Mouse (Mus musculus) layer of hippocampus, adult 11-12 months (tissue): ENCODE results near the gene Tfb2m.
A peak's percentile ranks its signal among the peaks of the same experiment; 100 is the strongest.

ENCODE experiments used
- DNase-seq: peaks from one replicate; pipeline ENCODE4 v3.0.0; 2022; ENCODE audit warnings: low spot score

Gene Tfb2m

DNA sequence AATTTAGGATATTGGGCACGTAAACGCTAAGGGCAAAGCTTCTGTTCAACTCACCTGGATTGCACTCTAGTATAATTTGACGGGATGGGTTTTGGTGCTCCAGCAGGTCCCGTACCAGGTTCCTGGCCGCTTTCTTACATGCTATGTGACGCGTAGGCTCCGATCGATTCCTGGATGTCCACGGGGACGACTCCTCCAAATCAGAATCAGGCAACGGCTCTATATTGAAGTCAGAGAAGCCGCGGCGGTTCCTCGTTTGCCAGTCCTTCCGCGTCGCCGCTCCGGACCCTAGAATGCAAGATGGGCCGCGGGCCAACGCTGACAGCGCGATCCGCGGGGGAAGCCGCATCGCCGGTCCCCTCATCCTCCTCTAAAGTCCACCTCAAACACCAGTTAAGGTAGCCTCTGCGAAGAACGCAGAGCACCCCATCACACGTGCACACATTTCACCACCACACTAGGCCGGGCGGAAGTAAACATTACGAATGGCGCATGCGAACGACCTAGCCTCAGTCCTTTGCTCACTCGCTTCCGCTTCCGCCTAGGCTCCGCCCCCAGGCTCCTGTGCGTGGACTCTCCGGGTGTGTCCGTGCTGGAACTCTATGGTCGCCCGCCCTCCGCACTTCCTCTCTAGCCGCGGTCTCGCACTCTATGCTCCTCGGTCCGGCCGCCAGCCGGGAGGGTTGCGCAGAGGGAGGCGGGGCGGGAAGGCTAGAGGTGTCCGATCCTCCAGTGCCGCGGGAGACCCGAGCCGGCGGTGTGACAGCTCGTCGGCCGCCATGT lies at the start of gene Tfb2m, which contains the start of gene Cnst:
Tfb2m (minus strand) TSS at position 500 of the 783 bp plus-strand sequence.
Cnst (plus strand) TSS at position 603 of the 783 bp plus-strand sequence.
- DNase-seq = peak; percentile 98

DNA sequence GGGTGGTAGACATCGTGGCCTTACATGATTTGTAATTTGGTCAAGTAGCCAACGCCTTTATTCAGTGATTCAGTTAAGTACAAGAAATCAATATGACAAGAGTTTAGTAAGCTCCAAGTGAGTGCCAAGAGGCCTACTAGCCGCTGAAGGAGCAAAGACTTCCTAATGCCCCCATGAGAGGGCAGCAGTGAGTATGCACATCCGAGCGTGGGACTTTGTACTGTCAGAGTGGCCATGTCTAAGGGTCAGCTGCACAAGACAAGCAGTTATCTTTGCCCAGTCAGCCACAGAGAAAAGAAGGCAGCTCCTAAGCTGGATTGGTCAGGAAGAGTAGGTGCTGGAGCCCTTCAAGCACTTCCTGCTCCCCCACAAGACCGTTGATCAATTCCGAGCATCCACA lies 46.9 kb upstream of the Tfb2m start:
- no peak for DNase-seq

DNA sequence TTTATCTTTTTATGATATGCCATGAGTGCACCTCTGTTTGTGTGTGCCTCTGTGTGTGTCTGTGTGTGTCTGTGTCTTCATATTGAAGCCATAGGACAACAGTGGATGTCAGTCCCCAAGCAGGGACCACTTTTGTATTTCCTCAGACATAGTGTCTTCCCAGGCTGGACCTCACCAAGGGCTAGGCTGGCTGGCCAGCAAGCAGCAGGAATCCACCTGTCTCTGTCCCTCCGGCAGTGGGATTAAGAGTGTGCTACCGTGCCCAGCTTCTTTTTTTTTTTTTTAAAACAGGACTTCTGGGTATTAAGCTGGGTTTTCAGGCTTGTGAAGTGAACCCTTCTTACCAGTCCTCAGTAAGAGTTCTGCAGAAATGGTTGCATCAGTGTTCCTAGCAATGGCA lies 46.1 kb upstream of the Tfb2m start:
- DNase-seq = no peak

DNA sequence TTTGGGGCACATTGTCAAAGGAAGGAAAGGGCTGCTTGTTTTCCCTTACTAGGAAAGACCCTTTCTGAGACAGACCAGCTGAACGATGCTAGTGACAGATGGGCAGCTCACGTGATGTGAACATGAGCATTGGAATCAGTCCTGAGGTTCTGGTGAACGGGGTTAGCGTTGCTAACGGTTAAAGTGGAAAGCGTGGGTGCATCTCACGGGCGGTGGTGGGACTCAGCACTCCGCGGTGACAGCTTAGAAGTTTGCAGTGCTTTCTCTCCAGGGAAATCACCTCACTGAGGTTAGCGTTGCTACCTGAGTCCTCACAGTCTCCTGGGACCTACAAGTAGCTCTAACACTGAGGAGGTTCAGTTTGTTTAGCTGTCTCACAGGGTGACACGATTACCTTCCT lies 45.6 kb upstream of the Tfb2m start:
- peak; percentile 70 for DNase-seq

DNA sequence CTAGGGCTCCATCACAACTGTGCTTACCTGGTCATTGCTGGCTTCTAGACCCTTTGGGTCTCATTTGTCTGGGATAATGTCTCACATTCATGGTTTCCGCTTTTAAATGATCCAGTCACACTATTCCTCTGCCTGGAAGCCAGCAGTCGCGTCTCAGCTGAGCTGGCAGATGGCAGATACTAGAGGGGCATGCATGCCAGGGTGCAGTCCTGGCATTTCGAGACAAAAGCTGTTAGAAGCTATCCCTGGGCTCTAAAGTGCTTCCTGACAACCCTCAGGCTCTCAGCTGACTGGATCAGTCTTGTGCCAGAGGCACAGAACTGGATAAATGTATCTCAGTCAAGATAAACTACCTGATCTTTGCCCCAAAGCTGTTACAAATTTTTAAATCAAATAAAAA lies 42.2 kb upstream of the Tfb2m start:
- DNase-seq = peak; percentile 44

DNA sequence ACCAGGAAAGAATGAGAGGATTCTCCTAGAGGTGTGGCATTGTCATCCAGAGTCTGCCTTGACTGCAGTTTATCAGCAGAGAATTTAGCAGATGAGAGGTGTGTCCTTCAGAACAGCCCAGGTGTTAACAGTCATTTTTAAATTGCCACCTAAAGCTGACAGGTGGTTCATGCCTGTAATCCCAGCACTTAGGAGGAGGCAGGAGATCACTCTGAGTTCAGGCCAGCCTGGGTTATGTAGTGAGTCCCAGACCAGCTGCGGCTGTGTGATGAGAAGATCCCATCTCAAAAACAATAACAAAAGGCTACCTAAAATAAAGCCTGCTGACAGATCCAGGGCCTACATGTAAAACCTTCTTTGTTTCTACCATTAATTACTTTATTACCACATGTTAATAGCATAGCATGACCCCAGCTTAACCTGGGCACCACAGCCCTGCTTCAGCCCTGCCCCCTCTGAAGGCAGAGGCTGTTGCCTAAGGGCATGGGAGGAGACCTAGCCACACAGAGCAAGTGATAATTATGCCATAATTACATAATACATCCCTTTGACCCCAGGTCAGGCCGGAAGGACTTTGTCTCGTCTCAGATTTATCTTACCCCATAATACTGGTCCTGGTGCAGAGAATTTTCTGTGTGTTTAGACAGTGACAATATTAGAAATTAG lies 40.5 kb upstream of the Tfb2m start:
- no peak for DNase-seq

DNA sequence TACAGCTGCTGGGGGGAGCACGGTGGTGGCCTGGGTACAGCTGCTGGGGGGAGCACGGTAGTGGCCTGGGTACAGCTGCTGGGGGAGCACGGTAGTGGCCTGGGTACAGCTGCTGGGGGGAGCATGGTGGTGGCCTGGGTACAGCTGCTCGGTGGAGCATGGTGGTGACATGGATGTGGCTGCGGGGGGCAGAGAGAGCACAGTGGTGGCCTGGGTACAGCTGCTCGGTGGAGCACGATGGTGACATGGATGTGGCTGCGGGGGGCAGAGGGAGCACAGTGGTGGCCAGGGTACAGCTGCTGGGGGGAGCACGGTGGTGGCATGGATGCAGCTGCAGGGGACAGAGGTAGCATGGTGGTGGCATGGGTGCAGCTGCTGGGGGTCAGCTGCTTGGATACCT lies 39.6 kb upstream of the Tfb2m start:
- DNase-seq = no peak

DNA sequence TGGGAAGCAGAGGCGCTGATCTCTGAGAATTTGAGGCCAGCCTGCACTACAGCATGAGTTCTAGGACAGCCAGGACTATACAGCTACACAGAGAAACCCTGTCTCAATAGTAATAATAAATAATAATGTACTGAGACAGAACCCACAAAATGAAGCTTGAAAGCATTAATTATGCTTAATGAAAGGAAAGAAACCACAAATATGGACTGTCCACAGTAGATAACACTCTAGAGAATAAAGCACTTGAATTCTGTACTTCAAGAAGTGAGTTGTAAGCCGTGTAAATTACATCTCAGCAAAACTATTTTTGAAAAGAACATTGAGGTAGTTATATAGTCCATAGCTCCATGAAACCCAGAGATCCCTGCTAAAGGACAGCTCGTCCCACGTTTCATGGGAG lies 38.2 kb upstream of the Tfb2m start:
- no peak for DNase-seq

DNA sequence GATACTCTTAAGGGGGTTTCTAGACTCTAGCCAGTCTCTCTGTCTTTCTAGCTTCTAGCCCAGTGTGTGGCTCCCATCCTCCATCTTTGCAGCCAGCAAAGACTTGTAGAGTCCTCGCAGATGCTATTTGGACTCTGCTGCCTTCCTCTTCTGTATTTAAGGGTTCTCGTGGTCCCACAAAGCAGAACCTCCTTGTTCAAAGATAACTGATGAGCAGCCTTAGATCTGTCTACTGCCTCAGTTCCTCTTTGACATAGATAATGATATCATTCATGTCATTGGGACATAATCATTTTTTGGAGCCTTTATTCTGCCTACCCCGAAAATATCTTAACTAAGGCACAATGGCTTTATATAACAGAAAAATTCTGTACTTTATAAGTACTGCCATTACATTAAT lies 37.0 kb upstream of the Tfb2m start:
- no peak for DNase-seq

DNA sequence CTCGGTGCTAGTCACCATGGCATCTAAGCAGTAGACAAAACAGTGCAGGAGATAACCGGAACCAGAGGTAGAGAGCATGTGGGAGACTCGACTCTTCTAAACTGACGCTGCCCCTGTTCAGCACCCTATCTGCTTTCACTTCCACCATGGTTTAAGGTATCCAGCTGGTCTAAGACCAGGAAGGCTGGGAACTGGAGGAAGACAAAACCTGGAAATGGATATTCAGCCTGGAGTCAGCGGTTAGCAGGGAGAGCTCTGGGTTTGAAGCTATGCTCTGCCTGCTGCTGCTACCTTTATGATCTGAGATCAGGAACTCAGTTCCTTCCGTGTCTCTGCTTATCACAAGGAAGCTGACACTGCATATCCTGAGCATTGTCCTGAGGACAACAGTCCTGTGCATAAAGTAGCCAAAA lies 36.0 kb upstream of the Tfb2m start:
- no peak for DNase-seq

DNA sequence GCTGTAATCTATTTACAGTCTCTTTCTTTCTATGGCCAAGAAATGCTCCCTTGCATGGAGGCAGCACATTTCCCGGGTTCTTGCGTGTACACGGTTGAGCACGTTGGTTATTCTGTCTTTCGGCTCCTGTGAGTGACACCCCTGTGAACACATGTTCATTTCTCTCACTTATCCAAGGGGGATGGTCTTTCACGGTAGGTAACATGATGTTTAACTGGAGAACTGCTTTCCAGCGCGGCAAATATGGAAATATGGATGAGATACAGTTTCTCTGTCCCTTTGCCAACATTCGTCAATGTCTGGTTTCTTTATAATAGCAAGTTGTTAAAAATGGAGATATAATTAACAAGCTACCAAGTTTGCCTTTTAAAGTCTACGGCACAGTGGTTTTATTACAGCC lies 35.4 kb upstream of the Tfb2m start:
- DNase-seq = no peak

DNA sequence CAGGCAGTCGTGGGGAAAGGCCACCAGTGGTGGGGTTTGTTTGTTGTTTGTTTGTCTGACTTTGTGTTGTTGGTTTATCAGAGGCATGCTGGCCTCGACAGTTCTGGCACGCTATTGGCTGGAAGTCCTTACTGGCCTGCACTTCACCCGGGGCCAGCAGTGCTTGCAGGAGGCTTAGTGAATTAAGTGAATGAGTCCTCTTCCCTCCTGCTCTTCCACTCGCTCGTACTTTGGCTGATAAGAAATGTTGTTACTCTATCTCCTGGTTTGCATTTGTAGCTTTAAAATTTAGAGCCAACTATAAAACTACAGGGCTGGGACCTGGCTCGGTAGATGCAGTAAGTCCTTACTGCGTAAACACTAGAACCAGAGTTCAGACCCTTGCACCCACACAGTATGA lies 34.1 kb upstream of the Tfb2m start:
- no peak for DNase-seq

DNA sequence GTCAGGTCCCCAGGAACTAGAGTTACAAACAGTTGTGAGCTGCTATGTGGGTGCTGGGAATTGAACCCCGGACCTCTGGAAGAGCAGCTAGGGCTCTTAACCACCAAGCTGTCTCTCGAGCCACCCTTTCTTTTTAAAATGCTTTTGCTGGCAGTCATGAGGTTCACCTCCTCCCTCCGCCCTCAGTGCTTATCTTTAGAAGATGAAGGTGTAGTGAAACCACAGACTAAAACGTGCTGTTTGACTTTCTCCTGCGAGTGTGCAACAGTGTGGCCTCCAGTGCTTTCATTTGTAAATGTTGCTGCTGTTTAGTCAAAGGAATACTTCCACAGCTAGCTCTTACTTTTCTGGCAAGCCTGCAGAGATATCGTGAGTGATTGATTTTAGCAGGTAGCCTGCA lies 32.6 kb upstream of the Tfb2m start:
- DNase-seq = no peak

DNA sequence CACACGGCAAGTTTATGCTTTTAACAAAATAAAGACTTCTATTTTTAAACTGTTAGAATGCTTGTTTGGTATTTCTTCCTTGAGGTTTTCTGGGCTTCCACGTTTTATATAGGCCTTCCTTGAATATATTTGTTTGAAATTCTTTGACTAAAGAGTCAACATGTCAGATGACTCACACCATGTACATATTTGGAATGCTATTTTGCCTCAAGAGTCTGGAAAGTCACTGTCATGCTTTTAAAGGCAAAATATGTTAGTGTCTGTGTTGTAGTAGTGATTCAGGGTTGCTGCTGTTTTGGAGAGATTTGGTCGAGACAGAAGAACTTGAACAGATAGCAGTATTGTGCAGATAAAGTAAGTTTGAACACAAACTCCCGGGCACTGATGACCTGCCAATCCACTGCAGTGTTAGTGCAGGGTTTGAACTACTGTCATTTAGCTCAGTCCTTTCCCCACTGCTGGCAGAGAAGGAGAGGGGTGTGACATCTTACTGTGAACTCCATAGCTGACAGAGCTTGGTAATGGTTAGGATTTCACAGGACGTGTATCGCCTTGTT lies 27.7 kb upstream of the Tfb2m start:
- no peak for DNase-seq

DNA sequence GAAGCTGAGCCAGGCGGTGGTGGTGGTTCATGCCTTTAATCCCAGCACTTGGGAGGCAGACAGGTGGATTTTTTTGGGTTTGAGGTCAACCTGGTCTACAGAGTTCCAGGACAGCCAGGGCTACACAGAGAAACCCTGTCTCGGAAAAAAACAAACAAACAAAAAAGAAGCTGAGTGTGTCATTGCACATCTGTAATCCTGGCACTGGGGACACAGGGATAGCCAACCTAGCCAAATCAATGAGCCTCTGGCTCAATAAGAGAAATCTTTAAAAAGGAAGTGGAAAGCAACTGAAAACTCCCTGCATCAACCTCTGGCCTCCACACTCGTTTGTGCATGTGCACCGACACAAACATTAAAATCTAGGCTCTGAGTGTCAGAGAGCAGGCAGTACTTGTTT lies 25.6 kb upstream of the Tfb2m start:
- DNase-seq = no peak

DNA sequence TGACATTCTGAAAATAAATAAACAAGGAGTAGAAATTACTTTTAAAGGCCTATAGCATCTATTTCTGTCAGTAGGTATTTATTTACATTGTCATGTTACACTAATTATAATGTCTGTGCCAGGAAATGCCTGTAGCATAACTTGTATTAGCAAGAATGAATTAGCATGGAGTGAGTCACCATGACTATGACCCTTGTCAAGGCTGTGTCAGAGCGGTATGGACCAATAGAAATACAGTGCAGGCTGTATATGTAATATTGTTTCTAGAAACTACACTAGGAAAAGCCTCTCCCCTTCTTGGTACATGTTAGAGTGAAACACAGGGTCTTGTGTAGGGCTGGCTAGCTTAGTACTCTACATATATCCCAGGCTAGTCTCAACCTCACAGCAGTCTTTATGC lies 24.4 kb upstream of the Tfb2m start:
- no peak for DNase-seq

DNA sequence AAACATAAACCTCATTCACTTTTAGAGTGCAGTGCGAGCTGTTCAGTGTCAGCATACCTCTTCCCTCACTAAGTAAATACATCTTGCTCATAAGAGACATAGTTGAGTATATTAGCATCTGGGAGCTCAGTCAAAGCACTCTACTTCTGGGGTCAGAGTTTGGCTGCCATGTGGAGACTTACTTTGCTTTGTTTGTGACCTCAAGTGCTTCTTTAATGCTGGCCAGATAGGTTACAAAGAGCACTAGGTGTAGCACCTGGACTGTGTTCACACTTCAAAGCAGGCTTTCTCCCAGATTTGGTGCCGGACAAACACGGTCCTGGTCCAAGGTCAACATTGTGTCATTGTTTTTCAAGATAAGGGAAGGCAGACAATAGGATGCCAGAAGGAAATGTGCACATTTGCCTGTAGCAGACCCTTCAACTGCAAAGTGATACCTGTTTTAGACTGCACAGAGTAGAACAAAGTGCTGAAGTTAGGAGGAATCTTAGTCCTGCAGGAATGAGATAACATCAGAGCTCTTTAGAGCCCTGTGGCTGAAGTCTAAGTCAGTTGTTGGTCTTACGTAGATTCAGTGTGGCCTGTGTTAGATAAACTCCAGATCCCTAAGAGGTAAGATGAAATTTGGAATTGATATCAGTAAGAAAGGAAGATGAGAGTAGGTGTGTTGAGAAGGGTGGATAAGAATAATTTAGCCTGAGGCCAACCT lies 22.8 kb upstream of the Tfb2m start:
- DNase-seq = no peak

DNA sequence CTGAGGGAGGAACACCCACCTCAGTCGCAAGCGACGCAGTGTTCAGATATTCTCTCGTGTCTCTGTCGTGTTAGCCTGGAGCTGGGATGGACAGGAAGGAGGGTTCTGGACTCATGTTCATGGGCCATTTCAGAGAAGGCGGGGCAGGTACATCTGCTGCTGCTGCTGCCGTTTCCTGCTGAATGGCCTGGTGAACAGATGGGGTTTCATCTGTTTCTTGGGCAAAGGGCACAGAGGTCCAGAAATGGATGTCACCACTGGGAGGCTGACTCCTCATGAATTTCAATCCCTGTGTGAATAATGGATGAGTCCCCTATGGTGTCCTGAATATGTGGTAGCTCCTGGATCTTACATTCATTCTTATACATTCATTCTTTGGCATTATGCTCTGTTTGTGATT lies 21.5 kb upstream of the Tfb2m start:
- DNase-seq = no peak

DNA sequence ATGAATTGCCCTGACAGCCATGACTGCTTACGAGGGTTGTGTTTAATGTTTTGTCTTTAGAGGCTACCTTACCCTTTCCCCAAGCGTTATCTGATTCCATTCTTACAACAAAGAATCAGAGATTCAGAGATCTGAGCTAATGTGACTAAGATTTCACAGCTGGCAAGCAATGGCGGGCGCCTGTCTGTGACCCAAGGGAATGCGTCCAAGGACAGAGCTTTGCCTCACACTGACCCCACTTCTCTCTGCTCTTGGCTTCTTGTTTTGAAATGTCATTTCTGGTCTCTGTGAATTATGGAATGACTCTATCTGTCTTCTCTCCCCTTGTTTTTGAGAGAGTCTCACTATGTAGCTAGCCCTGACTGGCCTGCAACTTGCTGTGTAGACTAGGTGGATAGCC lies 17.9 kb upstream of the Tfb2m start:
- no peak for DNase-seq

DNA sequence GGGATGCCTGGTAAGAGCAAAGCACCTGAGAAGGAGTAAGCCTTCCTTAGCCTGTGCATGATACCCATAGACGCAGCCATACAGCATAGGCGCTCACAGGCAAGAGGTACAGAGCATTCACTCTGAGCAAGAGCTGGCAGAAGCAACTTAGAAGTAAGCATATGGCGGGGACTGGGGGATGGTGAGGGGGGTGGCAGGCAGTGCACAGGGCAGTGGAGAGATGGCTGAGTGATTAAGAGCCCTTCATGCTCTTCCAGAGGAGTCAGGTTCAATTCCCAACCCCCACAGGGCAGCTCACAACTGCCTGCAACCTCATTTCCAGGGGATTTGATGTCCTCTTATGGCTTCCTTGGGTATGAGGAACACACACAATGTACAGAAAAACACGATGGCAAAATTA lies 17.1 kb upstream of the Tfb2m start:
- no peak for DNase-seq

DNA sequence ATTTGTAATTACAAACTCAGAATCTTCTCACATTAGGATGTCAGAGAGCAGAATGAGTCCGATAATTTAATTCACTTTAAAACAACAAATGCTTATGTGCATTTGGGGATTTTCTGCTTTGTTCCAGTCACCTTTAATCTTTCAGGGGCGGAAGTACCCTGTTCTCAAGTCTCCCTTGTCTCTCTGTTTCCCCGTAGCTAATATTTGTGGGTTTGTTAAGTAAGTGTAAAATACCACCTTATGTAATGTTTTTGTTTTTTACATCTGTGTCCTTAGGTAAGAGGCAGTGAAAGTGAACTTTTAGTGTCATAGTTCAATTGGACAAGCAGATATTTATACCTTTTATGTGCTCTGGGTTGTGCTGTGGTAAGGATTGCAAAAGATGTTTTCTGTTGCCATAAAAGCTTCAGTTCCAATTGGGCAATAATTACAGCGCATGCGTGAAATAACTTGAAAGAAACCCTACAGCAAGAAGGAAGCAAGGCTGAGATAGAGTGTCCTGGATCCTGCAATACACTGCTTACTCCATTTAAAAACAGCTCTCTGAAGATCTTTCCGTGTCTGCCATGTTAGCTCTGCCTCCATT lies 14.9 kb upstream of the Tfb2m start:
- no peak for DNase-seq

DNA sequence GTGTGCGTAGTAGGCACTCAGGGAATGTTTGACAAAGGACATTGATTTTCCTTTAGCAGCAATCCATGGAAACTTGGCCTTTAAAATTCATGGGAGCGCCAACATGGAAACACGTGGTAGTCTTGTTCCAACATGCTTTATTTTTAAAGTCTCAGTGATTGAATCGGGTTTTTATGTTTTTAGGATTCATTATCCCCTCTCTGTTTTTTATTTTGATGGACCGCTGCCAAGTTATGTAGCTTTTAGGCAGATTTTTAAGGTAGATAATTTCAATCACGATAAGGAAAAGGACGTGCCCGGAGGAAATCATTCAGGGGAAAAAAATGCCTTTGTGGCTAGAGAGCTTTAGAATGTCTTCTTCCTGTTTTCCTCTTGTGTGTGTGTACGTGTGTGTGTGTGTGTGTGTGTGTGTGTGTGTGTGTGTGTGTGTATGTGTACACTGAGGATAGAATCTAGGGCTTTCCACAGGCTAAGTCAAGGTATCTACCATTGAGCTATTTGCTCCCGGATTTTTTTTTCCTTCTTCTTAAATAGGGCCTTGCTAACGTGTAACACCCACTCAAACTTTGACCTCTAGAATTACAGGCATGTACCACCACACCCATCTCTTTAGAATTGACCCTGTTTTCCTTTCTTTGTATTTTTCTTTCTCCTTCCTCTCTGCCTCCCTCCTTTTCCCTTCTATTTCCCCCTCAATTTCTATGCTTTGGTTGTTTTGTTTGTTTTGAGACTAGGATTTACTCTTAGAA lies 13.6 kb upstream of the Tfb2m start:
- no peak for DNase-seq
